21 mouse cellular contexts compared by ENCODE assay signal in genomic region chr14:79209813-79210212, GRCm38 (mm10). TPM values are rescaled to one million over a fixed set of nuclear protein-coding genes. Genes with fewer than 3 reads are reported as not detected.
"Had no signal": no experiment of that assay in that cellular context is flagged by ENCODE, and none has a peak within 500 bp of the region (broad histone marks: within the 10 kb centered on the region; RNA-seq: fewer than 3 reads in every experiment).

No protein-coding gene starts in this region.

- H3K27ac ChIP-seq: kidney, postnatal 0 days; layer of hippocampus, adult 2 months; limb, embryonic 10.5 days; limb, embryonic 13.5 days; liver, embryonic 12.5 days; liver, embryonic 15.5 days; macrophage; midbrain, embryonic 13.5 days had no signal

- H3K4me3 ChIP-seq: layer of hippocampus, adult 2 months; limb, embryonic 10.5 days; limb, embryonic 13.5 days; liver, embryonic 12.5 days; liver, embryonic 15.5 days; midbrain, embryonic 13.5 days had no signal

- H3K27me3 ChIP-seq: limb, embryonic 13.5 days; liver, embryonic 12.5 days; liver, embryonic 15.5 days; midbrain, embryonic 13.5 days had no signal

- H3K36me3 ChIP-seq: limb, embryonic 10.5 days; limb, embryonic 13.5 days; liver, embryonic 12.5 days; liver, embryonic 15.5 days; midbrain, embryonic 13.5 days had no signal

- ATAC-seq: liver, embryonic 12.5 days; midbrain, embryonic 13.5 days had no signal

- H3K4me2 ChIP-seq: limb, embryonic 13.5 days; liver, embryonic 12.5 days; liver, embryonic 15.5 days; midbrain, embryonic 13.5 days had no signal

- DNase-seq: kidney, adult 2 months; layer of hippocampus, adult 9-11 months; liver; lung, adult 18-20 months; lung, postnatal 14 days had no signal

- H3K4me1 ChIP-seq: liver, embryonic 12.5 days; liver, embryonic 15.5 days had no signal

- H3K9ac ChIP-seq: limb, embryonic 13.5 days; liver, embryonic 12.5 days; liver, embryonic 15.5 days; midbrain, embryonic 13.5 days had no signal

- H3K9me3 ChIP-seq: limb, embryonic 10.5 days; limb, embryonic 13.5 days; liver, embryonic 12.5 days; liver, embryonic 15.5 days; midbrain, embryonic 13.5 days had no signal

RNA-seq across cellular contexts. Expression of gene Zfp957, which starts 37.4 kb away (rescaled TPM):
- polyA plus RNA-seq: kidney, adult 2 months; kidney, embryonic 14.5 days; kidney, postnatal 0 days; large intestine, adult 2 months; limb, embryonic 10.5 days; limb, embryonic 13.5 days; liver, embryonic 12.5 days; liver, embryonic 15.5 days; lung, embryonic 16.5 days; macrophage; midbrain, embryonic 13.5 days; neural tube, embryonic 11.5 days; neural tube, embryonic 14.5 days; small intestine, adult 2 months; spleen, adult 2 months; stomach, embryonic 16.5 days had no signal
